Mouse (Mus musculus) c-Kit-positive CD71-positive TER-119-positive erythroid progenitor cells, embryonic 14.5 days (primary cell): ENCODE measurements around the gene Atp8a1.

Experiments
- DNase-seq: peaks from one replicate; pipeline ENCODE4 v3.0.0-alpha.2; 2013; ENCODE audit warnings: low spot score

The Atp8a1 gene

GRCm38 (mm10) chr5:67678819-67679218 is 168.4 kb downstream of the Atp8a1 start:
- DNase-seq = no peak

- no peak for DNase-seq
These were observed 174.2 kb downstream of the Atp8a1 start for GRCm38 (mm10) chr5:67673008-67673407.

DNA sequence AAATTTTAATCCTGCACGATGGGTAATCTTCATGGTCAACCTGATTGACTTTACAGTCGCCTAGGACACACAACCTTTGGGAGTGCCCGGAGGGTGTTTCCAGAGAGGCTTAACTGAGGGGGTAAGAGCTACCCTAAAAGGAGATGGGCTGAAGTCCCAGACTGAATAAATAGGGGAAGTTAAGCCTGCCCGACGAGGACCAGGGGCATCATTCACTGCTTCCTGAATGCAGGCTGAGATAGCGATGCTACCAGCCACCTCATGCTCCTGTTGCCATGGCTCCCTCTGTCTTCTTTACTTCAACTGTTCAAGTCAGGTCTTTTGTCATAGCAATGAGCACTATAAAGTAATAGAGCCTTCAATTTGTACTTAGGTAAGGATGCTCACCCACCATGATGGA is 177.1 kb downstream of the Atp8a1 start:
- DNase-seq = no peak

- DNase-seq = no peak
These were observed 177.8 kb downstream of the Atp8a1 start for GRCm38 (mm10) chr5:67669436-67669896.

DNA sequence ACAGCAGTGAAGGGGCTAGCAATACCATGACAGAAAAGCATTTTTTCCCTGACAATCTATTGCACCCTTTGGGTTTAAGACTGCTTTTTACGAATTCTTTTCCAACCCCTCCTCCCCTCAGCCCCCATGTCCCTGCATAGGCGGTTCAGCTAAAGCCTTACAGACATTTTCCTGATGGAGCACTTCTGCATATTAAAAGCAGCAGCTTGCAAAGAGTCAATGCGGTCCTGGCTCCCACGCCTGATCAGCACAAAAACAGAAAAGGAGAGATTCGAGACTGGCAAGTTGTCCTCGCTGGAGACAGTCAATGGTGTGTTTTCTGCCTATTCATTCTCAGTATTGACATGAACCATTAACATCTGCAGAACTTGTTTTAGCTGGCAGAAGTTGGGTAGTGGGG is 184.5 kb downstream of the Atp8a1 start:
- no peak for DNase-seq

- DNase-seq = no peak
These were observed 187.4 kb downstream of the Atp8a1 start for GRCm38 (mm10) chr5:67659864-67660263.

DNA sequence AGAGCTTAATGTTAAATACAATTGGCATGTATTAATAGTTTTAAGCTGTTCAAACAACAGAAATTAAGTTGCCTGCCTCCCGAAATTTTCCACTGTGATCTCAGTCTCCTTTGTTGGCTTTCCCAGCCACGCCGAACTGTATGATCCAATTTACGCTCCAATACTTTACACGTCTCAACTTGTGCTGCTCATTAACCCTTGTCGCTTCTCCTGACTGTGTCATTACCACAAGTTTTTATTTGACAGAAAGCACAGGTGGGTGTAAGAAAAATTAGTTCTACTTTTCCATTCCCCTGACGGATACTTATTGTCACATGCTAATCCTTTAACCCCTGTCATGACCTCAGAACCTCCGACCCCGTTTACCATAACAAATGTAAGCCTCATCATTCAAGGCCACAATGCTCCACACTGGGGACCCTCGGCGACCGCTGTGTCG is 190.4 kb downstream of the Atp8a1 start:
- DNase-seq = no peak

DNA sequence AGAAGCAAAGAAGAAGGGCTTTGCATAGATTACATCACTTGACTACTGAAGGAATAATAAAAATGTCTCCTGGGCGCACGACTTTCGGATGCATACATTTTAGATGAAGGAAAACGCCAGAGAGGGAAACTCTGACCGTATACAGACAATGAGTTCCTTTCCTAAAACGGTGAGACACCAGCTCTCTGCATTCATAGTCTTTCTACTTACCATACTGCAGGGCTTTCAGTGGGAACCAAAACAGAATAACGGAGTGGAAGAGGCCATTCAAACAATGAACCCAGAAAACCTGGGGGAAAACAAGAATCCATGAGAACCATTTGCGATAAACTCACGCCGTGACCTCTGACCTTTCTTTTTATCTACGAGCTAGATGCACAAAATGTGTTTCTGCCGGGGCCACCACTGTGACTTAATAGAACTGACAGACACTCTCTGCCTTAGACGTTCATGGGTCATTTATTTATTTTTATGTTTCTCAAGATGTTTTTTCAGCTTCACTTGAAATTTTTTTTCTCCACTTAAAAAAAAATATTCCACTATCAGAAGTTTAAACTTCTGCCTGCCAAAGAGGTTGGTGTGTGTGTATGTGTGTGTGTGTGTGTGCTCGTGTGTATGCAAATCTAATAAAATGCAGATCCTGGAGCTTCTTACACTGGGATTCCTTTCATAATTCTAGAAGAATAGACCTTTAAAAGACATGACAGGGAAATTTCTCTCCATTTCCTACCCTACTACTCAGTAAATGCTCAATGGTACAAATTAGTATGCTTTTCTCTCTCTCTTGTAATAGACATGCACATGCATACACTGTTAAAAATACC is 191.3 kb downstream of the Atp8a1 start:
- DNase-seq = no peak

- DNase-seq = no peak
These were observed 192.7 kb downstream of the Atp8a1 start for GRCm38 (mm10) chr5:67654572-67654971.

DNA sequence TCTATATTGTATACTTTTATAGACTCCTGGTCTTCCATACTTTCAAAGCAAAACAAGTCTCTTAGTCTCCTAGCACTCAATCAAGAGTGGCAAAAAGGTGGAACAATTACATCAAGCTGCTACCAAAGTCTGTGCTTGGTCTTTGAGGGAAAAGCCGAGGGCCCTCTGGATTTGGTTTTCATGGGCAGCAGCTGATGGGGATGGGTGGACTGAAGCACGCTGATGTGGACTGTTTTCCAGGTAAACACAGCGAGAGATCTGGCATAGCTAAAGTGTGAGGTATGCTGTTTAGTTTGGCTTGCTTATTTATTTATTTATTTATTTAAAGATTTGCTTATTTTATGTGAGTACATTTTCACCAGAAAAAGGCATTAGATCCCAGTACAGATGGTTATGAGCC is 193.7 kb downstream of the Atp8a1 start:
- DNase-seq = no peak

DNA sequence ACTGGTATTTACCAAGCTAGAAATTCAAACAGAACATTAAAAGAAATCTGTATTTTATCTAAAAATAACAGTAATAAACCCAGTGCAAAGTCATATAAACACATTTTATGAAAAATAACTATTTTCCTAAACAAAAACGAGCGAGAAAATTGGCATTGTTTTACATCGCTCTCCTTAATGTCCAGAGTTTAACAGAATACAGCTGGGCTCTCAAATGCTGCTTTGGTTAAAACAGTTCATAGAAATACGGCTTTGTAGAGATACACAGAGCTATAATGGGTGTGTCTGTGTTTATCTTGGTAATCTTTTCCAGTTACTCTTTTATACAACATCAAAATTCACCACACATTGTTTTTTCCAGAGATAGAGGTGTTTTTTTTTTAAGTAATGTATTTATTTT is 194.8 kb downstream of the Atp8a1 start:
- no peak for DNase-seq

GRCm38 (mm10) chr5:67650021-67650420 is 197.2 kb downstream of the Atp8a1 start:
- no peak for DNase-seq

- DNase-seq = no peak
These were observed 198.1 kb downstream of the Atp8a1 start for GRCm38 (mm10) chr5:67649156-67649555.

DNA sequence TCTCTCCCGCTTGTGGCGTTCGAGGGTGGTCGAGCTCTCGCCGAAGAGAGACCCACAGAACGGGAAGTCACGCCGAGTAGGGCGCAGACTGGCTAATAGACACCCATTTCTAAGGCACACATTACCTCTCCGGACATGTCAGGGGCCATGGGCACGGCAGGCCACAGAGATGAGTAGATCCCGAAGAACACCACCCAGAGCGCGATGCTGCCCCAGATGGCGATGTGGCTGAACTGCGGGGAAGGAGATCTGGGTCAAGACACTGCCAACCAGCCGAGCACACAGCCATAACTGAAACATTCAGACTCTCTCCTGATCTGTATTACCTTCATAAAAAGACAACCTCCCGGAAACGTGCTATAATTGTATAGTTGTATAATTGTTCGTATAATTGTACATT is 199.7 kb downstream of the Atp8a1 start:
- DNase-seq = no peak

- no peak for DNase-seq
These were observed 200.3 kb downstream of the Atp8a1 start for GRCm38 (mm10) chr5:67646756-67647529.

- no peak for DNase-seq
These were observed 203.5 kb downstream of the Atp8a1 start for GRCm38 (mm10) chr5:67643537-67644255.

GRCm38 (mm10) chr5:67641406-67642120 is 205.7 kb downstream of the Atp8a1 start:
- no peak for DNase-seq

GRCm38 (mm10) chr5:67640596-67641312 is 206.5 kb downstream of the Atp8a1 start:
- no peak for DNase-seq

GRCm38 (mm10) chr5:67634339-67634738 is 212.9 kb downstream of the Atp8a1 start:
- DNase-seq = no peak

DNA sequence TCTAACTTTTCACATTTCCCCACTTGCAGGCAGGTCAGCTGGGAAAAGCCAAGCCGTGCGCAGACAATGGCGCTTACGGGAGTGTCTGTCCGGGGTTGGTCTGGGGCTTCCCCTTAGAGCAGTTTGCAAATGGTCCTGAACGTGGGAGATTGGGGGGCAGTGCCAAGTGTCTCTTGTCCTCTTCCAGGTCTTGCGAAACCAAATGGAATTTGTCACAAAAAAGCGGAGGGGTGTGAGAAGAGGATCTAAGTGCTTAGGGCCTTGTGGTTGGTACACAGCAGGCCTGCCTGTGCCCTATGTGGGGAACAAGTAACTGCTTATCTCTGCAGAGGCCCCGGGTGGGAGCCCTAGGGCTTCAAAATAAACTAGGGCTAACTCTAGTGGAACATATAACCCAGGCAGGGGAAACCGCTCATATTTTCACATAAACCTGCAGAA is 213.4 kb downstream of the Atp8a1 start:
- no peak for DNase-seq

GRCm38 (mm10) chr5:67633138-67633782 is 214.0 kb downstream of the Atp8a1 start:
- DNase-seq = no peak
